Mouse (Mus musculus) kidney, postnatal 4 days (tissue): ENCODE data around the gene Nat8l.
"Not testable (repeated sequence)": the region's sequence is repeated elsewhere in the genome, so short reads cannot be mapped to it uniquely, and the experiment has no call there.

ENCODE experiments used
- DNase-seq, 2 experiments: peaks; one replicate each; pipeline ENCODE4 v3.0.0; 2021; ENCODE audit warnings: mixed read lengths in 2 of 2

Gene Nat8l

DNA sequence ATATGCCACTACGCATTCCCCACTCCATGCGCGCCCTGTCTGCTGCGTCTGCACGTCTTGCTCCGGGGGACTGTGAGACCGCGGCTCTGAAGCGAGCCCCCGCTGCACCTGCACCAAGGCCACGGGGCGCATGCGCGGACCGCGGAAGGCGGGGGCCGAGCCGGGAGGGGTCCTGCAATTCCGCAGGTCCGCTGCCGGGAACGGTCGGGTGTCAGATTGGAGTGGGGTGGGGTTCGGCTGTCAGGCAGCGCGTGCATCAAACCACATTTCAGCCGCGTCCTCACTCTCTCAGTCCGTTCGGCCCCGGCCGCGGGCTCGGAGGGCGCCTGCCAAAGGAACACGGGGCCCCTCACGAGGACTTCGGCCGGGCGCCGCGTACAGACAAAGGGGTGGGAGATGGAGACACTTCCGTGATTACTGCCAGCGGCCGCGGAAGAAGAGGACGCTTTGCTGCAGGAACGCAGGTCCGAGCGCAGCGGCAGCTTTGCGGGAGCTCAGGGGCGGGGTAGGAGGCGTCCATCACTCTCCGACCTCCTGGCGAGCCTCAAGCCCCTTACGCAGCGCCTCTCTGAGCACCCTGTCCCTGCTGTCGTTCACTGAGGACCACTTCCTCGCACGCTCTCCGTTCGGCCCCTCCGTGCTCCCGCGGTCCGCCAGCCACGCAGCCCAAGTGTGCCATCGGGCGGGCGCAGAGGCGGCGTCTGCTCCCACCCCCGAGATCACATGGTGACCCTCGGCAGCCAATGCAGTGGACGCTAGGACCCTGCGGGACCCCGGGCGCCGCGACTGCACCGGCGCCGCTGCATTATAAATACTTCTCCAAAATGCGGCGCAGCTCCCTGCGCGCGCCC lies at the start of gene Nat8l:
Gene Nat8l, plus strand, starts transcription at position 142 of the 851 bp plus-strand sequence.
- peak; percentile 66 to 72 for DNase-seq

DNA sequence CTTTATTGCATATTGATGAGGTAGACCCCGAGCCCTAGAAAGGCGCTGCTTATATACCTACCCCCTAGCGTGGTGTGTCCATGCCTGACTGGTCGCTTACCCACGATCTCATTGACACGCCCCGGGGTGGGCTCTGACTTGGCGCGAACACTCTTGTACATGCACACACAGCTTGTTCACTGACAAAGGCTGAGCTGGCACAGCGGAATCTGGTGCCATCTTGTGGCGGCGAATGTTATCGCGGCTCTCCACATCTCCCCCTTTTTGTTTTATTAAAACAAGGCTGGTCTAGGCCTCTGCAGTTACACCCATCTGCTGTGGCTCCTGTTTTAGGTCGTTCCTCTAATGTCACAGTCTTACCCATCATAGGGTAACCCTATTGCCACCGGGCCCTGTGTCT lies 48.7 kb upstream of the Nat8l start:
- DNase-seq, result not testable (repeated sequence)

DNA sequence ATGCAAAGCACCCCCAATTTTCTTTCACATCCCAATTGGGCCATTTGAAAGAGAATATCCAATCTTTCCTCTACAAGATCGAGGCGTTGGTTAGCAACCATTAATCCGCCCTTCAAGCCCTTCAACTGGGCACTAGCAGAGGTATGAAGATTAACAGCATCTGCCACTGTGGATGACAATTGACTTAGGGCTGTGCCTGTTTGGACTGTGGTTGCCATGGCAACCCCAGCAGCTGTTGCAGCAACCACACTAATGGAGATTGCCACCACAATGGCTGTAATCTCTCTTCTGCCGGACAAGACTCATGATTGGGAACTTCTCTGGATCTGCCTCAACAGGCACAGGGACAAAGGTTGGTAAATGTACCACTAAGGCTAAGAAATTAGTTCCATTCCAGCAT lies 47.5 kb upstream of the Nat8l start:
- no peak for DNase-seq

DNA sequence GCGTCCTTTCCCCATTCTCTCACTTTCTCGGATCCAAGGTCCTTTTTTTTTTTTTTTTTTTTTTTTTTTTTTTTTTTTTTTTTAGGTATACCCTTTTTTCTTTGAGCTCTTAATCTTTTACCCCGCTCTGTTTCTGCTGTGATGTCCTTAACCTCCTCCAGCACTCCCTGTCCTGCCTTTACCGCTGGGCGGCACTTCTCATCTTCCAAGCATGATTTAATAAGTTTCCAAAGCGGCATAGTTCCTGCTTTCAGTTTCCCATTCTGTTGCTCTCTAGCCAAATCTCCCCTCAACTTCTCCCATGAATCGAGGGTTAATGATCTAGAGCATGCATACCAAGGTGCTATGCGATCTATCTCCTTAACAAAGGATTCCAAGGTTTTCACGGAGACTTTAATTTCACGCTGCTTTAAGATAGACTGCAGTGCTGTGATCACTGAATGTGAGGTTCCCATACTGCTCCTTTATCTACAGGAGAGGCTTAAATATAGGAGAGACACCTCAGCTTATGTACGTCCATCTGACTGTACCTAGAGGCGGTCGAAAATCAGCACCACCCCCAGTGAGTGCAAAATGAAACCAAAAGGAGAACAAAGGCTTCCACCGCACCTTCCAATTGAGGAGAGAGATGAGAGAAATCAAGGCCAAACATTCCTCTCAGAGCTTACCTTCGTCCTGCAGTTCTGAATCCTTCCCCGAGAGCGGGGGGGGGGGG lies 42.2 kb upstream of the Nat8l start:
- DNase-seq, result no peak

DNA sequence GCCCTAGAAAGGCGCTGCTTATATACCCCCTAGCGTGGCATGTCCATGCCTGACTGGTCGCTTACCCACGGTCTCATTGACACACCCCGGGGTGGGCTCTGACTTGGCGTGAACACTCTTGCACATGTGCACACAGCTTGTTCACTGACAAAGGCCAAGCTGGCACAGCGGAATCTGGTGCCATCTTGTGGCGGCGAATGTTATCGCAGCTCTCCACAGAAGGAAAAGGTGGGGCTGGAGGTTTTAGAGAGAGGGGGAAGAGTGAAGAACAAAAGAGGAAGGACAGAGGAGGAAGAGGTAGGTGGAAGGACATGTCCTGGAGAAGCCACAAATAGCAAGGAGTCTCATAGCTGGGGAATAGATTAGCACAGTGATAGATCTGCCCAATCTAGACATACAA lies 41.4 kb upstream of the Nat8l start:
- peak; percentile 80 for DNase-seq

DNA sequence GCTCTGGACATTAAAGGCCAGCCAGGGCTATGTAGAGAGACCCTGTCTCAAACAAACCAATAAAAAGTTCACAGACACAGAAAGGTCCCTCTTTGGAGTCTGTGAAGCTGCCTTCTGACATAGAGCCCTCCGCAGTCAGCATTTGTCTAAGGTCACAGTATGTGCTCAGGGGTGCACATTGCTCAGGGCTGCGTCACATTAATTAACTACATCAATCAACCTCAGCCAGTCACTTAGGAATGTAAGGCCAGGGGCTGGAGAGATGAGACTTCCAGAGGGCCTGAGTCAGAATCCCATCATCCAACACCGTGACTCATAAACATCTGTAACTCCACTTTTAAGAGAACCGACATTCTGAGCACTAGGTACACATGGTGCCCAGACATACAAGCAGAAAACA lies 39.9 kb upstream of the Nat8l start:
- peak in 1 of 2 experiments; percentile 8 for DNase-seq

DNA sequence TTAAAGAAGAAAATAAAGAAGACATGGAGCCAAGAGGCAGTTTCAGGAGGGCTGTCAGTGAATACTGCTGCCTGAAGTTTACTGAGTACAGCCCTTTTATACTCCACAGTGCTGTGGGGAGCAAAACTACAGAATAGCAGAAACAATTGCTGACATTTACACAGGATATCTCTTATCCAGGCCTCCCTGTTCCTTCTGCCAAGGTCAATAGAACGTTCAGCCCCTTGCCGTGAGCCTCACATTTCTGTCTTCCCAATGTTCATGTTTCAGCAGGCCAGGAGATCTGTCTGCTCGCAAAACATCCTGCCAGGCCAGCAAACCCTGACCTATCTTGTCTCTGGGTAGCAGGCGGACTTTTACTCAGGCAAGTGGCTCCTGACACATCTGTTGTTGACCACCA lies 36.4 kb upstream of the Nat8l start:
- no peak for DNase-seq

DNA sequence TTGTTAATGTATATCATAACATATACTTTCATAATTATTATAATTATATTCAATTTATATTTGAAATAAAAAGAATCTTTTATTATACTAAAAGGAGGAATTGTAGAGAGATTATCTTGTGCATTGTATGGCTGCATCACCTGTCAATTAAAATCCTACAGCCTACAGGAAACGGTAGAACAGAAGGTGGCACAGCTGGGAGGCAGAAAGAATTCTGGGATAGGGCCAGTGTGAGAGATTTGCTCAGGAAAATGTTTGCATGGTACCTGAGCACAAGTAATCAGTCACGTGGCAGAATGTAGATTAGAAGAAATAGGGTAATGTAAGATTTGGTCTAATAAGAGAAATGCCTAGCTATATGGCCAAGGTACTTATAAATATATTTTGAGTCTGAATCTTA lies 21.0 kb upstream of the Nat8l start:
- DNase-seq, result no peak

DNA sequence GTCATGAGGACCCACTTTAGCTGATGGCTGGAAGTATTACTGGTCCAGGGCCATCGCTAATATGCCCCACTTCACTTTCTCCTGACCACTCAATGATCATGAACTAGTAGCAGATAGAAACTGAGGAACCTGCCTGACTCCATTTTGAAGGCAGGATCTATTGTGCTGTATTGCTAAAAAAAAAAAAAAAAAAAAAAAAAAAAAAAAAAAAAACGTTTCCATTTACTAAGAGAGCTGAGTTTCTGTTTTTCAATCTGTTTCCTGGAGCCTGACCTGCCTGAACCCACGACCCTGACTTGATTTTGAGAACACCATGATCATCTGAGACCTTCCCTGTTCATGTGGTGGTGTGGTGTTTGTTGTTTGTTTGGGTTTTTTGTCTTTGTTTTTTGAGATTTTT lies 19.5 kb upstream of the Nat8l start:
- no peak for DNase-seq

DNA sequence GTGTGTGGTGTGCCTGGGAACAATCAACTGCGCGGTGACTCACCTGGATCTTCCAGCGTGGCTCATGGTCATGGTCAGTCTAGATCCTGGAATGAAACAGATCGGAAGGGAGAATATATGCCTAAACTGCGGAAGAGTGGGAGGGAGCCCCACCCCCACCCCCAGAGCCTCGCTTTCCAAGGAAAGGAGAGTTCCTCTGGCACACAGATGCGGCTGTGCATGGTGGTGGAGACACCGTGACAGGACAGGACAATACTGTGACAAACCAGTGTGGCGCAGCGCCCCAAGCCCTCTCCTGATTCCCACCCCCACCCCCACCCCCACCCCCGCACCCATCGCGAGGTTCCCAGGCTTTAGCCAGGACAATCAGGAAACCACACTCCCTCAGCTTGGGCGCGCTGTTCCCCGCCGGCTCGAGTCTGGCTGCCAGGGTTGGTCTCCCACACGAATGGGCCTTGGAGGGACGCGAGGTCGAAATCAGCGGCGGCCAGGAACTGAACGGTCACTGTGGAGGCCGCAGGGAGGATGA lies 13.0 kb upstream of the Nat8l start:
- no peak for DNase-seq

DNA sequence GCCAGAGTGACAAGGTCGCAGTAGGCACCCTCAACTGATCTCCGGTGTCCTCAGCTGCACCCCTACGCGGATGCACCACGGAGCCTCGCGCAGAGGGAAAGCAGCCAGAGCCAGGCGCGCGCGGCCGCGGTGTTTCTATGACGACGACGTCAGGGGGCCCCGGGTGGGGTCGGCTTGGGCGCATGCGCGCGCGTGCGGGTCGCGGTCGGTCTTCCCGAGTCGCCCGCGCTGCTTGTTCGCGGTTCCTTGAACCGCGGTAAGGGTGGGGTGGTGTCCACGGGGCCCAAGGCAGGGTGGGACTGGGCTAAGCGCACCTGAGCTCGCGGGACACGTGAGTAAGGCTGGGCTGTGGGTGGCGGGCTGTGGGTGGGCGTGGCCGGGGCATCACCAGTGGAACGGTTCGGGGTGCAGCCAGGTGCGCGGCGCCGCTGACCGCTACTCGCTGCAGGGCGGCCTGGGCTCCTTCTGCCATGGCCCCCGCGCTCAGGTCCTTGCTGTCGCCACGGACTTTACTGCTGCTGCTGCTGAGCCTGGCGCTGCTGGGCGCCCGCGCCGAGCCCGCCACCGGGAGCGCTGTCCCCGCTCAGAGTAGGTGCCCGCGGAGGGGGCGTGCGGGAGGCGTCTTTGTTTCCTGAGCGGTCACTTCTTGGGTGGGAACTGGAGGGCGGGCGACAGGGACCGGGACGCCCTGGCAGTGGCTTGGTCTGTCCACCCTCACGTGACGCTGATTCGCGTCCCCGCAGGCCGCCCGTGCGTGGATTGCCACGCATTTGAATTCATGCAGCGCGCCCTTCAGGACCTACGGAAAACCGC lies 12.3 kb upstream of the Nat8l start, which contains the start of gene Gm1673:
Gene Gm1673, plus strand, starts transcription at position 125 of the 813 bp plus-strand sequence.
- DNase-seq, result peak; percentile 91 to 93

DNA sequence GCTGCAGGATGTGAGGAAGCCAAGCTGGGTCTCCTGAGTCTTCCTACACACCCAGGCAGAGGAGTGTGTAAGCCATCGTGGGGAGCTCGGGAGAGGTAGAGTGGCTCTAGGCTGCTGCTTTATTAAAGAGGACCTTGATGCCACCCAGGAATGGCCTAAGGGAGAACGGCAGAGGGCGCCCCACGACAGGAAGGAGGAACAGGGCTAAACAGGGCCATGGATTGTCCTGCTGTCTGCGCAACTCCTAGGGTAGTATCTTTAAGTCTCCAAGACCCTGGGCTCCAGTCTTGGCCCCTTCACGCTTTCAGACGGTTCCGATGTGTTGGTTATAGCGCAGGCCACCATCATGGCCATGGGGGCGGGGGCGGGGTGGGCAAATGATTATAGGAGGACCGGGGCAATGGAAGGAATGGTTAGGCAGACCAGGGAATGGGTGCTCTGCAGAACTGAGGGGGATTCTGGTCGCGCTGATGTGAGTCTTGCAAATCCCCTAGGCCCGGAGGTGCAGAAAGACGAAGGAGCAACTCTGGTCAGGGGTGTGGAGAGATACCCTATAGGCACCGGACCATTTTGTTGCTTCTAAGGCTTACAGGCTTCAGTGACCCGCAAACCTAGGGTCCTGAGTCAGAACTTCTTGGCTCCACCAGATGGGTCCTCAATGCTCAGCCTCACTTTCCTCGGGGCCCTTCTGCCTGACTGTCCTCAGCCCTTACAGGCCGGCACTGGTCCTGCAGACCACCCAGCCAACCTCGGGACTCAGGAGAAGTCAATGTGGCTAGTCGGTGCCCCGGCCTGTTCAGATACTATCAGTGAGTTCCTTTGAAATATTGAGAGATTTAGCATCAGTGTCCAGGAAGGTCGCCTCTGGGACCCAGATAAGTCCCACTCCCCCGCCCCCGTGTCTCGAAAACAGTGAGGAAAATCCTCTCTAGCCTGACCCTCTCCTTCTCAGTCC lies 836 bp upstream of the Nat8l start:
- peak; percentile 75 to 76 for DNase-seq

DNA sequence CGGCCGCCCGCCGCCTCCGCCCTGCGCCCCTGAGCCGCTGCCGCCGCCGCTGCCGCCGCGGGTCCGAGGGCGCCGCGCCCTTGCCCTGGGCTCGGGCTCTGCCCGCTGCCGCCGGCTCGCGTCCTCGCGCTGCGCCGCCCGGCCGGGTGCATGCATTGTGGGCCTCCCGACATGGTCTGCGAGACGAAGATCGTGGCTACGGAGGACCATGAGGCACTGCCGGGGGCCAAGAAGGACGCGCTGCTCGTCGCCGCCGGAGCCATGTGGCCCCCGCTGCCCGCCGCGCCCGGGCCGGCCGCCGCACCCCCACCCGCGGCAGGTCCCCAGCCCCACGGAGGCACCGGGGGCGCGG lies 886 bp downstream of the Nat8l start:
- no peak for DNase-seq

DNA sequence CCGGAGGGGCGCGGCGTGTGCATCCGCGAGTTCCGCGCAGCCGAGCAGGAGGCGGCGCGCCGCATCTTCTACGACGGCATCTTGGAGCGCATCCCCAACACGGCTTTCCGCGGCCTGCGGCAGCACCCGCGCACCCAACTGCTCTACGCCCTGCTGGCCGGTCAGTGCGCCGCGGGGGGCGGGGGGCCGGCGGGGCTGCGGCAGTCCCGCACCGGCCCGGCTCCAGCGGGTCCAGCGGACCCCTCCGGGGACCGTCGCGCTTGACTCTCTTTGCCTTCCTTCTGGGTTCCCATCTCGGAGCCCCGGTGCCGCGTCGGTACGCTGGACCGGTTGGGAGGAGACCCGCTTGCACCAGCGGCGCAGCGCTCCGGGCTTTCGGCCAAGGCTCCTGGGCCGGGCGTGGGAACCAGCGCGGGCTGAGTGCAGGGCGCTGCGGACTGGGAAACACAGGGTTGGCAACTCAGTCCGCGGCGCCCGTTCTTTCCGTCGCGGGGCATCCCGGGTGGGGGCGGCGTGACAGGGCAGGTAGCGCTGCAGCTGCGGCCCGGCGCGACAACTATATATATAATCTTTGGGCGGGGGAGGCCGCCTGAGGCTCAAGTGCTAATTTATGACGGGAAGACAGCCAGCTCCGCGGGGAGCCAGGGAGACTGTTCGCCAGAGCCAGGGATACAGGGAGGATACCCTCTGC lies 1.4 kb downstream of the Nat8l start:
- peak; percentile 74 to 75 for DNase-seq

DNA sequence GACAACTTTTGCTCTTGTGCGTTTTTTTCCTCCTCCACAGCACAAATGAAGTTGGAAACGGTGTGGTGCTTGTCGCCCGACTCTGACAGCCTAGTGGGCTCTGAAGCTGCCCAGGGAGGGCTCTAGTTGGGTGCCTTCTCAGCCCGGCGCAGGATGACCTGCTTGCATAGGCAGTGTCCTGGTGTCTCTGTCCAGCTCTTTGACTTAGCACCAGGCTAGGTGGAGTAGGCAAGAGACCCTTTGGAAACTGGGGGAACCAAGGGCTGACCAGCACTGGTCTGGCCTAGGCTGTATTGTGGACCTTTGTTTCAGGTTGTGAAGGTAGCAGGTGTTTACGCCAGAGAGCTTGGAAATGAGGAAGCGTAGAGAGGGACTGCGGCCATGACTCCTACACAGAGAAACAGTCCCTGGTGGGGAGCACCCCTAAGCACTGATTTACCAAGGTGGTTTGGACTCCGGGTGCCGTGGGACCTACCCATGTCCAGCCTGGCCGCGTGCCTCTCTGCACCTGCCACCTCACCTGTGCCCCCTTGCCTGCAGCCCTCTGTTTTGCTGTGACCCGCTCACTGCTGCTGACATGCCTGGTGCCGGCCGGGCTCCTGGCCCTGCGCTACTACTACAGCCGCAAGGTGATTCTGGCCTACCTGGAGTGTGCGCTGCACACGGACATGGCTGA lies 2.2 kb downstream of the Nat8l start:
- DNase-seq, result no peak

DNA sequence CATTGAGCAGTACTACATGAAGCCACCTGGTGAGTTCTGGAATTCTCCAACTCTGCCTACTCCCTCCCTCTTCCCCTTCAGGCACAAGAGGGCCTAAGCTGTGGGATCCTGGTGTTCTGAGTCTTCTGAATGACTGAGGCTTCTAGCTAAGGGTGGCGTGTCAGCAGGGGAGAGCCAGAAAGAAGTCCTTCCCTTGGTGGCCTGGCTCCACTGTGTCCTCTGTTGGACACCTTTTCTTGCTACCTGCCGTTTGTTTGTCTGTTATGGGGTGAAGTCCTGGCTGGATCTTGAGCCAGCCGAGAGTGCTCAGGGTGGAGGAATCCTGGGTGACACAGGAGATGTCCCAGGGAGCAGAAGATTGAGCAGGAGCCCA lies 2.7 kb downstream of the Nat8l start:
- no peak for DNase-seq

DNA sequence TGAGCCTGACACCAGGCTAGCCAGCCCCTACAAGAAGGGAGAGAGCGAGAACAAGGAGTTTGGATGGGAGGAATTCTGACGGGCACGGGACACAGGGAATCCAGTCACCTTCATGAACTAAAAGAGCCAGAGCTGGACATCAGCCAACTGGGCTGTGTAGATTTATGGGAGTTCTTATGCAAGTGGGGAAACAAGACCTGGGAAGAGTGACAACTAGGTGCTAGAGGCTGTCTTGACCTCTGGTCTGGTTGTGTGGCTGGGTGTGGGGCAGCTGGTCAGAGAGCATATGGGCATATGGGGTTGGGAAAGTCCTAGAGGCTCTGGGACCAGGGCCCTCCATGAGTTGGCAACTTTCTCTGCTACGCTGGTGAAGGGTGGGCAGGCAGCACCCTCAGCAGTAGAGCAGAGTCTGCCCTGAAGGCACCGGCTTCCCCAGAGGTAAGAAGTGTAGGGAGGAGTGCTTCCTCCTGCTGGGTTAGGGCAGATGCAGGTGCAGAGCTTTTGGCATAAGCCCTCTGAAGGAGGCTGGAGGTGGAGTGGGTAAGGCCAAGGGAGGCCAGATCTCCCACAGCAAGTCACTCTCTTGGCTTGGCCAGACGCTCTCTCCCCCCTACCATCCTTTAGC lies 3.8 kb downstream of the Nat8l start:
- no peak for DNase-seq

DNA sequence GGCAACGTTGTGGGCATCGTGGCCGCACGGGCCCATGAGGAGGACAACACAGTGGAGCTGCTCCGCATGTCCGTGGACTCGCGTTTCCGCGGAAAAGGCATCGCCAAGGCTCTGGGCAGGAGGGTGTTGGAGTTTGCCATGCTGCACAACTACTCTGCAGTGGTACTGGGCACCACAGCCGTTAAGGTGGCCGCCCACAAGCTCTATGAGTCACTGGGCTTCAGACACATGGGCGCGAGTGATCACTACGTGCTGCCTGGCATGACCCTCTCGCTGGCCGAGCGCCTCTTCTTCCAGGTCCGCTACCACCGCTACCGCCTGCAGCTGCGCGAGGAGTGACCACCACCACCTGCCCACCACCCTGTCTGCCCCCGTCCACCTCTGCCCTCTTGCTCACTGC lies 5.0 kb downstream of the Nat8l start:
- no peak for DNase-seq

DNA sequence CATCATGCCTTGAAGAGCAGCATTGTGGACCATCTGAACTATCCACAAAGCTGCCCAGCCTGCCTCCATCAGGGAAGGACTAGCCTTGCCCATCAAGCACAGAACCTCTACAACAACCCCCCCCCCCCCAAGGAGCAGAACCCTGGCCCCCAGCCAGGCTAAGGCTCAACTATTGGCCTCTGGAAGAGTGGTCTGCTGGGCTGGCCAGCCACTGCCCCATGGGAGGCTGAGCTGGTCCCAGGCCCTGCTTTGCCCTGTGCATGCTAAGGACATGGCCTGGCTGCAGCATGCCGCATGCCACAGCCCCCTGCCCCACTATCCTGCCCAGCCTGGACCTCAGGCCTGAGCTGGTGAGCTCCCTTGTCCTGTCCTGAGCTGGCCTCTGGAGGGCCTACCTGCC lies 5.6 kb downstream of the Nat8l start:
- DNase-seq, result no peak

DNA sequence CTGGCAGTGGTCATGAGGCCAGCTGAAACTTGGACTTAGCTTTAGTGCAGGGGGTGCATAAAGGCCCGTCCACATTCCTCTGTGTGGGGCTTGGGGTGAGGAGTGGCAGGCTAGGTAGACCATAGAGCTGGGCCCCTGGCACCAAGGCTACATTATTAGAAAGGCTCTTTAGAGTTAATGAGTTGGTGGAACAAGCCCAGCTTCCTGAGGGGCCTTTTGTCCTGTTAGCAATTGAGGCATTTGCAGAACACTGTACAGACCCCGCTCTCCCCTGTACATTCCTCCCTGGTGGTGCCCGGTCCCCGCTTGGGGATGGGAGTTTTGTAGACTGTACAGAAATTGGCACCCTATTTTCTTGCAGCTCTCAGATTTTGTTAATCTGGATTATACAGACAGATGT lies 6.9 kb downstream of the Nat8l start:
- no peak for DNase-seq
